Mouse (Mus musculus): ENCODE measurements around the gene Focad.

GRCm38 (mm10) chr4:88081885-88082284, 12.5 kb upstream of the Focad start:
- TF ChIP-seq POLR2A (IDR thresholded peaks at IDR 0.05; ENCODE audit: borderline replicate concordance, control insufficient read depth, low read depth, low read length) (no peak), CTCF (IDR thresholded peaks at IDR 0.05; ENCODE audit: control insufficient read depth, insufficient read depth, low read length) (no peak)
